Mouse (Mus musculus): ENCODE data around the gene Itgb1bp1.

The Itgb1bp1 gene

GRCm38 (mm10) chr12:21247711-21248392, 38.2 kb downstream of the Itgb1bp1 start:
- DNase-seq (ENCODE audit: low spot score in 2 of 2): no peak

GRCm38 (mm10) chr12:21244375-21244960, 41.6 kb downstream of the Itgb1bp1 start:
- DNase-seq (ENCODE audit: low spot score in 2 of 2): no peak

- DNase-seq (ENCODE audit: low spot score in 2 of 2): no peak
These were observed 44.1 kb downstream of the Itgb1bp1 start for GRCm38 (mm10) chr12:21241965-21242364.

GRCm38 (mm10) chr12:21234560-21234959, 51.5 kb downstream of the Itgb1bp1 start:
- no peak for DNase-seq (ENCODE audit: low spot score in 2 of 2)

- no peak for DNase-seq (ENCODE audit: low spot score in 2 of 2)
These were observed 52.4 kb downstream of the Itgb1bp1 start for GRCm38 (mm10) chr12:21233727-21234126.

- DNase-seq (ENCODE audit: low spot score in 2 of 2): peak in 1 of 2 experiments; percentile 24
These were observed 56.8 kb downstream of the Itgb1bp1 start for GRCm38 (mm10) chr12:21229076-21229918.

- no peak for DNase-seq (ENCODE audit: low spot score in 2 of 2)
These were observed 57.4 kb downstream of the Itgb1bp1 start for GRCm38 (mm10) chr12:21228650-21229049.

- no peak for DNase-seq (ENCODE audit: low spot score in 2 of 2)
These were observed 58.8 kb downstream of the Itgb1bp1 start for GRCm38 (mm10) chr12:21227076-21227980.

- no peak for DNase-seq (ENCODE audit: low spot score in 2 of 2)
These were observed 59.8 kb downstream of the Itgb1bp1 start for GRCm38 (mm10) chr12:21226316-21226715.

GRCm38 (mm10) chr12:21225358-21225757, 60.7 kb downstream of the Itgb1bp1 start:
- no peak for DNase-seq (ENCODE audit: low spot score in 2 of 2)

GRCm38 (mm10) chr12:21223923-21224322, 62.2 kb downstream of the Itgb1bp1 start:
- no peak for DNase-seq (ENCODE audit: low spot score in 2 of 2)

- DNase-seq (ENCODE audit: low spot score in 2 of 2): no peak
These were observed 65.5 kb downstream of the Itgb1bp1 start for GRCm38 (mm10) chr12:21220596-21220995.

GRCm38 (mm10) chr12:21217776-21218444, 68.2 kb downstream of the Itgb1bp1 start:
- no peak for DNase-seq (ENCODE audit: low spot score in 2 of 2)

- DNase-seq (ENCODE audit: low spot score in 2 of 2): no peak
These were observed 71.4 kb downstream of the Itgb1bp1 start for GRCm38 (mm10) chr12:21214551-21215165.

- DNase-seq (ENCODE audit: low spot score in 2 of 2): no peak
These were observed 73.2 kb downstream of the Itgb1bp1 start for GRCm38 (mm10) chr12:21212876-21213275.

GRCm38 (mm10) chr12:21209273-21209672, 76.8 kb downstream of the Itgb1bp1 start:
- DNase-seq (ENCODE audit: low spot score in 2 of 2): no peak

- DNase-seq (ENCODE audit: low spot score in 2 of 2): no peak
These were observed 77.8 kb downstream of the Itgb1bp1 start for GRCm38 (mm10) chr12:21208172-21208795.

- DNase-seq (ENCODE audit: low spot score in 2 of 2): no peak
These were observed 78.7 kb downstream of the Itgb1bp1 start for GRCm38 (mm10) chr12:21207422-21207821.

- no peak for DNase-seq (ENCODE audit: low spot score in 2 of 2)
These were observed 80.3 kb downstream of the Itgb1bp1 start for GRCm38 (mm10) chr12:21205799-21206198.

- DNase-seq (ENCODE audit: low spot score in 2 of 2): no peak
These were observed 81.3 kb downstream of the Itgb1bp1 start for GRCm38 (mm10) chr12:21204701-21205312.
